Mouse (Mus musculus) ES-E14 (cell line): Measurements from ENCODE around the gene Capn11. TPM values are rescaled to one million over a fixed set of nuclear protein-coding genes. Genes with fewer than 3 reads are reported as not detected.
"Not testable (repeated sequence)": the region's sequence is repeated elsewhere in the genome, so short reads cannot be mapped to it uniquely, and the experiment has no call there.

Experiments used
- DNase-seq: peaks from one replicate; pipeline ENCODE4 v3.0.0-alpha.2; 2013; ENCODE audit warnings: low read depth, low spot score
- H3K27ac ChIP-seq: 2 replicates; pipeline ENCODE4 v1.5.1; 2012; ENCODE audit warnings: low read depth, mild to moderate bottlenecking, low read length, moderate library complexity, mixed read lengths; ENCODE audit not compliant: poor library complexity, insufficient read depth, severe bottlenecking
- H3K36me3 ChIP-seq: 2 replicates; pipeline ENCODE4 v1.6.1; 2012; ENCODE audit warnings: mild to moderate bottlenecking, low read length, moderate library complexity, mixed read lengths; ENCODE audit not compliant: control insufficient read depth, poor library complexity, insufficient read depth, severe bottlenecking
- H3K4me1 ChIP-seq, 2 experiments: fragments of 150-350 bp in 1 of 2; sonication (generic) in 1 of 2; 2 replicates each; pipeline ENCODE4 v1.6.1; 2012; ENCODE audit warnings: low read length in 2 of 2, mild to moderate bottlenecking in 1 of 2, mixed read lengths in 1 of 2; ENCODE audit not compliant: control insufficient read depth in 2 of 2, insufficient read depth in 2 of 2, poor library complexity in 1 of 2
- H3K4me3 ChIP-seq, 2 experiments: fragments of 150-350 bp in 1 of 2; sonication (generic) in 1 of 2; 2 replicates each; pipeline ENCODE4 v1.5.1; 2012; ENCODE audit warnings: low read length in 2 of 2, low read depth in 1 of 2, mild to moderate bottlenecking in 1 of 2, mixed read lengths in 1 of 2; ENCODE audit not compliant: insufficient read depth in 1 of 2, poor library complexity in 1 of 2, severe bottlenecking in 1 of 2
- H3K9ac ChIP-seq: 2 replicates; pipeline ENCODE4 v1.6.1; 2012; ENCODE audit warnings: low read depth, mild to moderate bottlenecking, low read length, mixed read lengths; ENCODE audit not compliant: poor library complexity, insufficient read depth, severe bottlenecking
- H3K9me3 ChIP-seq: fragments of 150-350 bp; sonication (generic); 2 replicates; pipeline ENCODE4 v1.6.1; 2012; ENCODE audit warnings: low read depth, mild to moderate bottlenecking, low read length; ENCODE audit not compliant: control insufficient read depth, insufficient read depth
- CHD2 ChIP-seq: IDR thresholded peaks from 2 replicates; pipeline ENCODE4 v1.6.1; 2014; ENCODE audit warnings: mild to moderate bottlenecking, low read depth, low read length, inconsistent platforms
- HCFC1 ChIP-seq: IDR thresholded peaks from 2 replicates; pipeline ENCODE4 v1.6.1; 2012; ENCODE audit warnings: low read length, inconsistent platforms, borderline replicate concordance; ENCODE audit not compliant: insufficient read depth
- MAFK ChIP-seq: IDR thresholded peaks from 2 replicates; pipeline ENCODE4 v1.6.1; 2014; ENCODE audit warnings: mild to moderate bottlenecking, low read depth, low read length, inconsistent platforms; ENCODE audit not compliant: insufficient read depth
- ZC3H11A ChIP-seq: IDR thresholded peaks from 2 replicates; pipeline ENCODE4 v1.6.1; 2012; ENCODE audit warnings: low read depth, mild to moderate bottlenecking, inconsistent platforms, low read length, borderline replicate concordance
- ZNF384 ChIP-seq: IDR thresholded peaks from 2 replicates; pipeline ENCODE4 v1.6.1; 2012; ENCODE audit warnings: low read depth, low read length, inconsistent platforms
- in situ Hi-C, 2 experiments: fragments of 600-800 bp; cut with MboI; formaldehyde crosslinking; loops; one replicate each; pipeline ENCODE4 v1.15.1; 2025; ENCODE audit warnings: low sequenced_read_pairs in 2 of 2, inconsistent platforms in 1 of 2; ENCODE audit not compliant: unreplicated experiment in 2 of 2
- total RNA-seq: library from RNA; depleted of rRNA; stranded (reverse); fragments of 300-350 nt; gene quantifications from 2 replicates; pipeline ENCODE4 v1.2.3, GENCODE M21; 2012

The Capn11 gene
- total RNA-seq, 1 experiment = not detected

DNA sequence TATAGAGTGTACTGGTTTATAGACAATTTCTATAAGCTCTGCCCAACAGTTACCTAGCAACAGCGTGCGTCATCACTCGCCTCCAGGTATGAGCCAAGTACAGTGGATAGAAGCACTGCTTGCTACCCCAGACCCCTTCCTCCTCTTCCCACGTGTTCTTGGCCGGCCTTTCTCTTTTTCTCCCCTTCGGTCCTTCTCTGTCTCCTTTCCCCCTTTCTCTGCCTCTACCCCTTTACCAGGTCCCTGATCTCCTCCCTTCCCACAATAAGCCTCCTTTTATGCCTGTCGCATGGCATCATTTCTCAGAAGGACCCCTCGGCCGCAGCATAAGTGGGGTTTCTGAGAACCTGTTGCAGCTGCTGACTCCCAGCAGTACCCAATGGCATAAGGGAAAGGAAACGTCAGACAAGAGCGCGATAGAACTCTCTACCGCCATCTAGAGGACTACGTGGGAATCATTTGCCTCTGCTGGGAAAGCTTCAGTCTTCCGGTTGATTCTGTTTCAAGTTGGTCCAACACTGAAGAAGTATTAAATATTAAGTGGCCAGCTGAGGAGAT lies 32.5 kb downstream of the Capn11 start:
- H3K4me3 ChIP-seq = peak overlapping the region; percentile 65 to 66
- peak; percentile 93 for DNase-seq
- no peaks in the 10 kb centered on the region for H3K9me3 ChIP-seq
- H3K9ac ChIP-seq = peak overlapping the region; percentile 80
- peak overlapping the region; percentile 57; the same call in 1 of the 2 replicates for H3K27ac ChIP-seq
- TF ChIP-seq CHD2 (peak; percentile 38; the same call in 1 of the 2 replicates), HCFC1 (no peak)
- H3K36me3 ChIP-seq = no peaks in the 10 kb centered on the region
- peaks cover 6 to 32% of the 10 kb centered on the region in 2 experiments for H3K4me1 ChIP-seq
- in situ Hi-C loops = loop anchor here in 1 of 2 experiments (5.0 kb wide), 1 partner anchor 39 kb away; no protein-coding TSS in a partner anchor

DNA sequence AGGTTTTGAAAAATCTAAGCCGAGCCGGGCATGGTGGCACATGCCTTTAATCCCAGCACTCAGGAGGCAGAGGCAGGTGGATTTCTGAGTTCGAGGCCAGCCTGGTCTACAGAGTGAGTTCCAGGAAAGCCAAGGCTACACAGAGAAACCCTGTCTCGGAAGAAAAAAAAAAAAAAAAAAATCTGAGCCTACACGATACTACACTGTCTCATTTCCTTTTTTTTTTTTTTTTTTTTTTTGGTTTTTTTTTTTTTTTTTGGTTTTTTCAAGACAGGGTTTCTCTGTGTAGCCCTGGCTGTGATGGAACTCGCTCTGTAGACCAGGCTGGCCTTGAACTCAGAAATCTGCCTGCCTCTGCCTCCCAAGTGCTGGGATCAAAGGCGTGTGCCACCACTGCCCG lies 35.7 kb downstream of the Capn11 start:
- in situ Hi-C loops, H3K27ac ChIP-seq, H3K36me3 ChIP-seq, H3K9me3 ChIP-seq, H3K4me3 ChIP-seq, H3K9ac ChIP-seq, DNase-seq: not testable (repeated sequence)
- peaks cover 12 to 18% of the 10 kb centered on the region in 2 experiments for H3K4me1 ChIP-seq

DNA sequence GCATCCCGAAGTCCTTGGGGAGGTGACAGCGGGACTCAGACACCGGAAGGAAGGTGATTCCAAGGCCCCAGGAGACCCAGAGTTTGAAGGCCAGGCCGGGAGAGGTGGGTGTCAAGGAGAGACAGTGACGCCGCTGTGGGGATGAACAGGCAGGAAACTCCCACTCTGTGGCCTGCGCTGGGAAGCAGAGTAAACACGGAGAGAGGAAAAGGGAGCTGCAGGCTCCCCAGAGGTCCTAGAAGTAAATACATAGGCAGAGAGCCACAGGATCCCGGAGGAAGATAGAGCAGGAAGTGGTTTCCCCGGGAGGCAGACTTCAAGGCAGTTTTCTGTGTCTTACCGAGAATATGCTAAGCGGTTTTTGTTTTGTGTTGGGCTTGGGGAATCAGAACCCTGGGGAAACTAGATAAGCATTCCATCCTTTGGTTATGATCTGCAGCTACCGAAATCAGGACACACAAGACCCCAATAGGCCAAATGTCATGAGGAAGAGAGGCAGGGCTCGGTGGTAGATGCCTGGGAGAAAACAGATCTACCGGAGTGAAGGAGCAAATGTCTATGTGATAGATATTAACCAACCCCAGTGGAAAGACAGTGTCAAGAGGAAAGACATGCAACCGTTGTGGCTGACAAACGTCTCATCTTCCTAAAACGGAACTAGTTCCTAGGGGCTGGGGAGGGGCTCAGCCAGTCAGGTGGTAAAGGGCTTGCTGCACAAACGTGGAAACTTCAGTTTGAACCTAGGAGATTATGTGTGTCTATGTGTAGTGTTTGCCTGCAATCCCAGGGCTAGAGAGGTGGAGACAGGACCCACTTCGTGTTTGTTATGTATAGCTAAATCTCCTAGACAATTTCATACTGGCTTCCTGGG lies 39.5 kb downstream of the Capn11 start:
- no peak for DNase-seq
- Histone ChIP-seq H3K4me1 (peaks cover 15 to 24% of the 10 kb centered on the region in 2 experiments), H3K36me3 (no peaks in the 10 kb centered on the region), H3K9me3 (no peaks in the 10 kb centered on the region), H3K27ac (peak overlapping the region; percentile 87), H3K9ac (peak overlapping the region; percentile 56; the same call in 1 of the 2 replicates), H3K4me3 (peak overlapping the region; percentile 51 to 58)
- no peak for TF ChIP-seq CHD2
- no peak for TF ChIP-seq ZC3H11A
- TF ChIP-seq ZNF384 = no peak
- no peak for TF ChIP-seq HCFC1
- no peak for TF ChIP-seq MAFK
- in situ Hi-C loops = no loop called here

DNA sequence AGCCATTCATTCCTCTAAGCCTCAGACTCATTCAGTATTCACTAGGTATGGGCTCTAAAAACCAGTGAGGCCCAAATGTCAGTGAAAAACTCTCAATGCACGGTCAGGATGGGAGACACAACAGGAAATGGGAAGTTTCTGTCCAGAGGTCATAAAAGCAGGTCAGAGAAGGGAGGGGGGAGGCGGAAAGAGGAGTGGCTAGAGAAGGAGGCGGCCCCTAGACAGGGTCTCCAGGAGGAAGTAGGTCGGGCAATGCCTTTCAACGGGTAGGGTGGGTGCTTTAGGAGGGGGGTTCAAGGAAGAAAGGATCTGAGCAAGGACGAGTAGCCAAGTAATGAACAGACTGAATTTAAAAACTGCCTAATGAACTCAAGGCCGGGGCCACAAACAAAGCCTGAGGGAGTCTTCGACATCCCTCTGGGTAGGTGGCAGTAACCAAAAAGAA lies 40.2 kb downstream of the Capn11 start:
- no peak for DNase-seq
- TF ChIP-seq MAFK = no peak
- TF ChIP-seq CHD2 = no peak
- TF ChIP-seq HCFC1 = no peak
- TF ChIP-seq ZNF384 = no peak
- TF ChIP-seq ZC3H11A = no peak
- H3K27ac ChIP-seq = peak overlapping the region; percentile 87
- no peaks in the 10 kb centered on the region for H3K9me3 ChIP-seq
- H3K36me3 ChIP-seq = no peaks in the 10 kb centered on the region
- peaks cover 15 to 24% of the 10 kb centered on the region in 2 experiments for H3K4me1 ChIP-seq
- in situ Hi-C loops = no loop called here
- peak overlapping the region; percentile 51 to 58 for H3K4me3 ChIP-seq
- H3K9ac ChIP-seq = peak overlapping the region; percentile 62; the same call in 1 of the 2 replicates
